8 mouse cellular contexts compared by ENCODE assay signal in the genomic region with DNA sequence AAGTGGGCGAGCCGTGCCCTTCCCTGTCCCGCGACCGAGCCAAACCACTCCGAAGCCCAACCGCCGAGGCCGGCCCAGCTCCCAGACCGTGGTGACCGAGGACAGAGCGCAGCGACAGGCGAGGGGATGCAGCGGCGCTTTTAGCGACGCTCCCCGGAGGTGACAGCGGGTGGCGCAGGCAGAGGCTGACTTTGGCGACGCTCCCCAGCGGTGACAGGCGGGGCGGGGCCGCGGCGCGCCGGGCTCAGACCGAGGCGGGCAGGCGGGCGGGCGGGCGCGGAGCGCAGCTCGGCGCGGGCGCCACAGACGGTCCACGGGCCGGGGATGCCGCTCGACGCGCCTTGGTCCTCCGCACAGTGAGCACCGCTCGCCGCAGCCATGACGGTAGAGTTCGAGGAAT. TPM values are rescaled to one million over a fixed set of nuclear protein-coding genes. Genes with fewer than 3 reads are reported as not detected.
DNase-seq lines count a peak whose midpoint lies in the region; ATAC-seq and TF ChIP-seq lines count a peak whose summit lies in the region.

No protein-coding gene starts in this region.

- ATAC-seq in Patski: peak; percentile 78
- peak; percentile 91 for ATAC-seq in hindbrain, embryonic 13.5 days (ENCODE audit: low FRiP score)
- peak; percentile 68 for ATAC-seq in megakaryocyte, adult 5-6 weeks (ENCODE audit: poor library complexity, severe bottlenecking)

- H3K9me3 ChIP-seq in hindbrain, embryonic 13.5 days: no peaks in the 10 kb centered on the region

- H3K9ac ChIP-seq in hindbrain, embryonic 13.5 days: peak overlapping the region; percentile 98

- no peaks in the 10 kb centered on the region for H3K27me3 ChIP-seq in Patski
- H3K27me3 ChIP-seq in hindbrain, embryonic 13.5 days: no peaks in the 10 kb centered on the region

- peak overlapping the region; percentile 93 for H3K4me3 ChIP-seq in hindbrain, embryonic 13.5 days
- H3K4me3 ChIP-seq in left cerebral cortex, adult 2 months: peak overlapping the region; percentile 100

- WGBS in hindbrain, embryonic 13.5 days: under 1% methylated on average over 54 of the region's 56 CpGs

- peak overlapping the region; percentile 99 for H3K4me2 ChIP-seq in hindbrain, embryonic 13.5 days

- intact Hi-C loops in left cerebral cortex, adult 2 months (cut with DNase I): loop anchor here (2.0 to 5.0 kb wide), 2 partner anchors 51 to 100 kb away; a partner anchor contains a TSS

- peaks cover 48% of the 10 kb centered on the region for H3K36me3 ChIP-seq in hindbrain, embryonic 13.5 days

- no peak for DNase-seq in Patski (ENCODE audit: low read depth, low spot score)
- peak; percentile 80 for DNase-seq in cerebellum, adult 8-10 months
- DNase-seq in forelimb bud, embryonic 11.5 days (ENCODE audit: low read depth, low spot score): peak; percentile 68
- DNase-seq in left cerebral cortex, adult 2 months (ENCODE audit: extremely low spot score in 1 of 2, low spot score in 2 of 2): peak; percentile 86 to 87
- peak; percentile 69 to 78 for DNase-seq in right cerebral cortex, adult 2 months (ENCODE audit: low spot score in 2 of 2)
- peak; percentile 82 for DNase-seq in urinary bladder, postnatal 25 days (ENCODE audit: low spot score)

- H3K4me1 ChIP-seq in hindbrain, embryonic 13.5 days (replicated peaks): peaks cover 58% of the 10 kb centered on the region

- CTCF ChIA-PET in Patski (lab: Charles Lee): no interaction called here

- H3K27ac ChIP-seq in hindbrain, embryonic 13.5 days: peak overlapping the region; percentile 99
- peak overlapping the region; percentile 100 for H3K27ac ChIP-seq in left cerebral cortex, adult 2 months

- no peak for TF ChIP-seq CTCF in Patski (IDR thresholded peaks at IDR 0.05)
- peak; percentile 39 for TF ChIP-seq CTCF in left cerebral cortex, adult 2 months (IDR thresholded peaks at IDR 0.05)

- in situ Hi-C loops in Patski (cut with MboI; ENCODE audit: low pct_unique_long_range_greater_than_20kb): loop anchor here (5.0 kb wide), 1 partner anchor 60 kb away; a partner anchor contains a TSS

- POLR2A ChIA-PET in Patski (lab: Charles Lee): no interaction called here

RNA-seq across cellular contexts. Expression of a gene that starts 0.4 kb away (rescaled TPM):
- polyA plus RNA-seq in Patski (2021): 16.7 TPM
- 71.0 and 77.0 TPM in 2 replicates for polyA plus RNA-seq in hindbrain, embryonic 13.5 days (2015; fragmentation: Nextera tagmentation; extraction: Ambion mirVana)
- total RNA-seq in left cerebral cortex, adult 2 months (2021): 100 to 1,000 TPM; 139 to 152 TPM
- total RNA-seq in megakaryocyte, adult 5-6 weeks (2015): 19.4 and 22.3 TPM in 2 replicates
- total RNA-seq in megakaryocyte, adult 5-6 weeks (2017): 18.0 and 23.7 TPM in 2 replicates

RNA-seq across cellular contexts. Expression of a gene that starts 0.4 kb away (rescaled TPM):
- 22.4 TPM for polyA plus RNA-seq in Patski (2021)
- polyA plus RNA-seq in hindbrain, embryonic 13.5 days (2015; fragmentation: Nextera tagmentation; extraction: Ambion mirVana): 52.6 and 54.8 TPM in 2 replicates
- 10 to 100 TPM; 55.0 to 61.2 TPM for total RNA-seq in left cerebral cortex, adult 2 months (2021)
- total RNA-seq in megakaryocyte, adult 5-6 weeks (2015): 11.4 and 14.1 TPM in 2 replicates
- 8.9 and 11.5 TPM in 2 replicates for total RNA-seq in megakaryocyte, adult 5-6 weeks (2017)

RNA-seq across cellular contexts. Expression of a gene that starts 22.7 kb away (rescaled TPM):
- 37.6 TPM for polyA plus RNA-seq in Patski (2021)
- polyA plus RNA-seq in hindbrain, embryonic 13.5 days (2015; fragmentation: Nextera tagmentation; extraction: Ambion mirVana): 74.8 and 79.2 TPM in 2 replicates
- 10 to 100 TPM; 37.3 to 41.1 TPM for total RNA-seq in left cerebral cortex, adult 2 months (2021)
- total RNA-seq in megakaryocyte, adult 5-6 weeks (2015): 35.0 and 40.9 TPM in 2 replicates
- total RNA-seq in megakaryocyte, adult 5-6 weeks (2017): 22.0 and 23.0 TPM in 2 replicates

RNA-seq across cellular contexts. Expression of a gene that starts 22.8 kb away (rescaled TPM):
- 15.4 TPM for polyA plus RNA-seq in Patski (2021)
- polyA plus RNA-seq in hindbrain, embryonic 13.5 days (2015; fragmentation: Nextera tagmentation; extraction: Ambion mirVana): 23.3 and 24.1 TPM in 2 replicates
- 10 to 100 TPM; 21.7 to 28.9 TPM for total RNA-seq in left cerebral cortex, adult 2 months (2021)
- total RNA-seq in megakaryocyte, adult 5-6 weeks (2015): 9.1 and 11.7 TPM in 2 replicates
- total RNA-seq in megakaryocyte, adult 5-6 weeks (2017): 8.8 and 14.1 TPM in 2 replicates

RNA-seq across cellular contexts. Expression of a gene that starts 28.9 kb away (rescaled TPM):
- polyA plus RNA-seq in Patski (2021): 1.2 TPM
- polyA plus RNA-seq in hindbrain, embryonic 13.5 days (2015; fragmentation: Nextera tagmentation; extraction: Ambion mirVana): 0.47 and 0.57 TPM in 2 replicates
- under 1 TPM; 0.23 to 0.30 TPM for total RNA-seq in left cerebral cortex, adult 2 months (2021)
- total RNA-seq in megakaryocyte, adult 5-6 weeks (2015): 0.93 and 1.4 TPM in 2 replicates
- total RNA-seq in megakaryocyte, adult 5-6 weeks (2017): 0.66 and 1.1 TPM in 2 replicates

Comparison
In these comparisons a context has a peak if more than half of its experiments do, and no peak if none do; other contexts are left out.
1. RNA of a gene that starts 0.4 kb away (total RNA-seq): 139 to 152 TPM in left cerebral cortex, adult 2 months; 18.0 to 23.7 TPM in megakaryocyte, adult 5-6 weeks; every median in the first group is over 4 times any median in the second.
2. Peak in every context shown above with its lines, with median percentiles within 50 percentile points of each other: ATAC-seq.